Mouse (Mus musculus) lung, embryonic 15.5 days (tissue): ENCODE results near the gene Gngt2. TPM values are rescaled to one million over a fixed set of nuclear protein-coding genes. Genes with fewer than 3 reads are reported as not detected.

Source experiments
- ATAC-seq: fragments of 200-750 bp; cut with Nextera tagmentation; 2 replicates; pipeline ENCODE4 v1.8.0; 2017; ENCODE audit warnings: moderate number of reproducible peaks, borderline replicate concordance; ENCODE audit not compliant: low FRiP score, low TSS enrichment; ENCODE audit errors: extremely low read depth
- H3K27ac ChIP-seq: fragments of 300-500 bp; sonication (generic); 2 replicates; pipeline ENCODE4 v1.5.1; 2015; ENCODE audit warnings: moderate library complexity, mild to moderate bottlenecking, inconsistent platforms
- H3K27me3 ChIP-seq: fragments of 300-500 bp; sonication (generic); 2 replicates; pipeline ENCODE4 v1.6.1; 2015; ENCODE audit warnings: inconsistent platforms
- H3K36me3 ChIP-seq: fragments of 300-500 bp; sonication (generic); 2 replicates; pipeline ENCODE4 v1.6.1; 2015; ENCODE audit warnings: inconsistent platforms
- H3K4me1 ChIP-seq: fragments of 300-500 bp; sonication (generic); 2 replicates; pipeline ENCODE4 v1.6.1; 2015; ENCODE audit warnings: inconsistent platforms
- H3K4me2 ChIP-seq: fragments of 300-500 bp; sonication (generic); 2 replicates; pipeline ENCODE4 v1.6.1; 2015; ENCODE audit warnings: inconsistent platforms, mild to moderate bottlenecking, moderate library complexity
- H3K4me3 ChIP-seq: fragments of 300-500 bp; sonication (generic); 2 replicates; pipeline ENCODE4 v1.5.1; 2015; ENCODE audit warnings: mild to moderate bottlenecking, inconsistent platforms
- H3K9ac ChIP-seq: fragments of 300-500 bp; sonication (generic); 2 replicates; pipeline ENCODE4 v1.6.1; 2015; ENCODE audit warnings: inconsistent platforms
- H3K9me3 ChIP-seq: fragments of 300-500 bp; sonication (generic); 2 replicates; pipeline ENCODE4 v1.6.1; 2016; ENCODE audit warnings: inconsistent platforms
- WGBS: fragments of 180-500 bp; shearing (Covaris S2); methylation state at CpG from one replicate; pipeline ENCODE4 v1.1.7; 2015; 5-methylcytosine and 5-hydroxymethylcytosine counted together
- polyA plus RNA-seq: library from polyadenylated mRNA; unstranded; fragments of >200 nt; fragmentation: Nextera tagmentation; extraction: Ambion mirVana; gene quantifications from 2 replicates; pipeline ENCODE4 v1.2.1, GENCODE M21; 2015

Gngt2 gene
- polyA plus RNA-seq = 18.9 and 20.9 TPM in 2 replicates

DNA sequence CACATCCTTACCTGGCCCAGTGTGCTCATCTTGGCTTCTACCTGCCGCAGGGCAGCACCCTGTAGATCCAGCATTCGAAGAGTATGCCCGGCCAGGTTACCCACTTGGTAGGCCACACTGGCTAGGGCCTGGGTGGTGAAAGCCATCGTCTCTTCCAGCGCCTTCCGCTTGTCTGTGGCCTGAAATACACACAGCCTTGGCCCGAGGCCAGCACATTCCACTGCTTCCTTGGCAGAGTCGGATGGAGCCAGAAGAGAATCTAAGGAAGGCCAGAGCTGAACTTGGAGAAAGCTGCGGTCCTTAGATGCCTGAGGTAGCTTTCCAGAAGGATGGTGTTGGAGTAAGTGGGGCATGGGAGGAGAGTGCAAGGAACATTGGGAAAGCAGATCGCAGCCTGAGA, at the start of gene Gngt2:
Gene Gngt2 (plus strand): TSS at position 158 of the 400 bp plus-strand sequence.
- Histone ChIP-seq H3K4me2 (peak within 1 kb of the TSS; percentile 40), H3K4me3 (no peak within 1 kb of the TSS), H3K9ac (no peak within 1 kb of the TSS), H3K27me3 (peaks cover 32% of the 10 kb centered on the region), H3K4me1 (peaks cover 60% of the 10 kb centered on the region), H3K36me3 (no peaks in the 10 kb centered on the region), H3K9me3 (no peaks in the 10 kb centered on the region), H3K27ac (peak within 1 kb of the TSS; percentile 78)
- ATAC-seq = 0 out of 2 replicates have a peak, but pooled peaks have one; percentile 47
- 14% methylated on average over 10 of the region's 10 CpGs for WGBS

DNA sequence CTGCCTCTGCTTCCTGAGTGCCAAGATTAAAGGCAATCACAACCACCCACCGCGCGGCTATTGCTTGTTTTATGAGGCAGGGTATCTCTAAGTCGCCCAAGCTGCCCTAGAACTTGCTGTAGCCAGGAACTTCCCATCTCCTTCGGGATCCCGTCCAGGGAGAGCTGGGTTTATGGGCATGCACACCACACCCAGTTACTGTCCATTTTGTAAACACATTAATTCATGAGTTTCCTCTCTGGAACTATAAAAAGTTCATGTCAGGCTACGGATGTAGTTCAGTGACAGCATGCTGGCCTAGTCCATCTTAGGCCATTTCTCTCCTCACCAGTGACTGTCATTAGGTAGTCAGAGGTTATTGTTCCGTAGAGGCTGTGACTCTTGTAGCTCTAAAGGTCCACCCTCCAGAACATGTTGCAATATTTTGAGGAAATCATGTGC, 47.5 kb upstream of the Gngt2 start:
- H3K9ac ChIP-seq = no peak overlapping the region
- H3K36me3 ChIP-seq = no peaks in the 10 kb centered on the region
- H3K4me2 ChIP-seq = no peak overlapping the region
- H3K9me3 ChIP-seq = no peaks in the 10 kb centered on the region
- no peak overlapping the region for H3K4me3 ChIP-seq
- H3K4me1 ChIP-seq = no peaks in the 10 kb centered on the region
- WGBS = 74% methylated on average over 8 of the region's 8 CpGs
- no peak for ATAC-seq
- no peaks in the 10 kb centered on the region for H3K27me3 ChIP-seq
- no peak overlapping the region for H3K27ac ChIP-seq

DNA sequence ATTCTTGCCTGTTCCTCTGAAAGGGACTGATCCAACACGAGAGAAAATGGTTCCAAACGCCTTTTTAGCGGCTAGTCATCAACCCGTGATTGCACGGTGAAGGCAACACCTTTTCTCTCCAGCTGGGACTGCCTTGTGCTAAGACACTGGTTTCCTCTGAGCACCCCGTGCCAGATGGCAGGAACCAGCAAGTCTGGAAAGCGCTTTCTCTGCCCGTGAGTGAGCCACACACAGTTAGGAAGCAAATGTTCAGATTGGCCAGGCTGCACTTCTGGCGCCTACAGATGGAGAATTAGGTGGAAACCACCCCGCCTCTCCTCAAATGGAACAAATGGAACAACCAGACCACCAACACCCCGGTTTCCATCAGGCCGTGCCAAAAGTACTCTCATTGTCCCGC, 45.2 kb upstream of the Gngt2 start:
- no peak for ATAC-seq
- H3K4me2 ChIP-seq = no peak overlapping the region

GRCm38 (mm10) chr11:95792950-95793509, 44.0 kb upstream of the Gngt2 start:
- peaks cover 18% of the 10 kb centered on the region for H3K27me3 ChIP-seq
- 91% methylated on average over 8 of the region's 8 CpGs for WGBS
- no peak overlapping the region for H3K9ac ChIP-seq
- H3K4me2 ChIP-seq = no peak overlapping the region
- ATAC-seq = no peak
- H3K4me3 ChIP-seq = no peak overlapping the region
- H3K36me3 ChIP-seq = no peaks in the 10 kb centered on the region
- H3K9me3 ChIP-seq = no peaks in the 10 kb centered on the region
- H3K27ac ChIP-seq = no peak overlapping the region
- H3K4me1 ChIP-seq = peaks cover 11% of the 10 kb centered on the region

More for the DNA sequence above, 45.2 kb upstream of the Gngt2 start:
- Histone ChIP-seq H3K4me3 (no peak overlapping the region), H3K27ac (no peak overlapping the region), H3K9ac (no peak overlapping the region), H3K4me1 (peaks cover 9% of the 10 kb centered on the region), H3K9me3 (no peaks in the 10 kb centered on the region), H3K36me3 (no peaks in the 10 kb centered on the region), H3K27me3 (peaks cover 9% of the 10 kb centered on the region)
- WGBS = 74% methylated on average over 13 of the region's 13 CpGs

- no peaks in the 10 kb centered on the region for H3K9me3 ChIP-seq
- WGBS = 50% methylated on average over 5 of the region's 5 CpGs
These were observed 42.8 kb upstream of the Gngt2 start for GRCm38 (mm10) chr11:95794201-95794600.

GRCm38 (mm10) chr11:95795582-95795981, 41.4 kb upstream of the Gngt2 start:
- ATAC-seq = no peak
- peaks cover 11% of the 10 kb centered on the region for H3K4me1 ChIP-seq
- H3K9ac ChIP-seq = no peak overlapping the region
- no peak overlapping the region for H3K4me3 ChIP-seq
- H3K36me3 ChIP-seq = no peaks in the 10 kb centered on the region
- WGBS = 57% methylated on average over 5 of the region's 5 CpGs
- peaks cover 18% of the 10 kb centered on the region for H3K27me3 ChIP-seq
- no peak overlapping the region for H3K4me2 ChIP-seq
- no peak overlapping the region for H3K27ac ChIP-seq
- H3K9me3 ChIP-seq = no peaks in the 10 kb centered on the region

More at GRCm38 (mm10) chr11:95794201-95794600, 42.8 kb upstream of the Gngt2 start:
- H3K9ac ChIP-seq = no peak overlapping the region
- no peak overlapping the region for H3K4me3 ChIP-seq
- H3K27me3 ChIP-seq = peaks cover 18% of the 10 kb centered on the region
- H3K27ac ChIP-seq = no peak overlapping the region
- no peak for ATAC-seq
- peaks cover 11% of the 10 kb centered on the region for H3K4me1 ChIP-seq
- no peak overlapping the region for H3K4me2 ChIP-seq
- no peaks in the 10 kb centered on the region for H3K36me3 ChIP-seq

DNA sequence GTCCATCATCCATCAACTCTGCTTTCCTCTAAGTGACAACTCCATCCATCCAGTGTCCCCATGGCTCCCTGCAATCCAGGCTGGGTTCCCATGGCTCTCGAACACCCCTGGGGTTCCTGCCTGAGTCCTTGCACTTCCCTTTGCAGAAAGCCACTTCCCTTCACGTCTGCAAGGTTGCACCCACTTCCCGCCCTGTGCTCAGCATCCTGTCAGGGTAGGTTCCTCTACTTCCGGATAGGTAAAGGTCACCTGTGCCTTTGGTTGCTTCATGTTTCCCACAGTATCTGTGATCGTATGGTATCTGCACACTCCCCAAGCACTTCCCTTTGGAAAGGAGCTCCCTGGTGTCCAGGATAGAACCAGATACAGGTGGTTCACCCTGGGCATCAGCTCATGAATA, 32.0 kb upstream of the Gngt2 start:
- 60% methylated on average over 5 of the region's 5 CpGs for WGBS
- Histone ChIP-seq H3K9ac (no peak overlapping the region), H3K36me3 (no peaks in the 10 kb centered on the region), H3K4me3 (no peak overlapping the region), H3K9me3 (no peaks in the 10 kb centered on the region), H3K27ac (no peak overlapping the region), H3K4me2 (no peak overlapping the region), H3K27me3 (no peaks in the 10 kb centered on the region), H3K4me1 (no peaks in the 10 kb centered on the region)
- no peak for ATAC-seq

- no peaks in the 10 kb centered on the region for H3K36me3 ChIP-seq
- H3K9me3 ChIP-seq = no peaks in the 10 kb centered on the region
- no peaks in the 10 kb centered on the region for H3K27me3 ChIP-seq
- H3K4me2 ChIP-seq = no peak overlapping the region
- H3K4me1 ChIP-seq = no peaks in the 10 kb centered on the region
- H3K27ac ChIP-seq = no peak overlapping the region
- H3K4me3 ChIP-seq = no peak overlapping the region
- peak; percentile 49; the same call in 1 of the 2 replicates for ATAC-seq
- 30% methylated on average over 3 of the region's 3 CpGs for WGBS
- H3K9ac ChIP-seq = no peak overlapping the region
These were observed 31.5 kb upstream of the Gngt2 start for GRCm38 (mm10) chr11:95805527-95805926.

DNA sequence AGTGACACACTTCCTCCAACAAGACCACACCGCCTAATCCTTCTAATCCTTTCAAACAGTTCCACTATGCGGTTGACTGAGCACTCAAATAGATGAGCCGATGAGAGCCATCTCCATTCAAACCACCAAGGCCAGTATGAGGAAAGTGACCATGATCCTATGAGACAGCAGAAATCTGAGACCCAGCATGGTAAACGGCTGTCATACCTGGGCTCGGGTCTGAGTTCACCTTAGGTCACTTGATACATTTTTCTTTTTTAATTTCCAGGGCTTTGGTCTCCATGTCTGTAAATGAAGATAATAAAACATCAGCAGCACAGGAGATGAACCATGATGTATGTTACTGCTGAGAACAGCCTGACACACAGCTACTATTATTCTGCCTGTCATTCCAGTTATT, 29.1 kb upstream of the Gngt2 start:
- no peaks in the 10 kb centered on the region for H3K36me3 ChIP-seq
- H3K4me3 ChIP-seq = no peak overlapping the region
- no peaks in the 10 kb centered on the region for H3K27me3 ChIP-seq
- no peak overlapping the region for H3K9ac ChIP-seq
- ATAC-seq = no peak
- WGBS = 91% methylated on average over 5 of the region's 5 CpGs
- no peaks in the 10 kb centered on the region for H3K4me1 ChIP-seq
- no peak overlapping the region for H3K27ac ChIP-seq
- H3K9me3 ChIP-seq = no peaks in the 10 kb centered on the region
- H3K4me2 ChIP-seq = no peak overlapping the region

DNA sequence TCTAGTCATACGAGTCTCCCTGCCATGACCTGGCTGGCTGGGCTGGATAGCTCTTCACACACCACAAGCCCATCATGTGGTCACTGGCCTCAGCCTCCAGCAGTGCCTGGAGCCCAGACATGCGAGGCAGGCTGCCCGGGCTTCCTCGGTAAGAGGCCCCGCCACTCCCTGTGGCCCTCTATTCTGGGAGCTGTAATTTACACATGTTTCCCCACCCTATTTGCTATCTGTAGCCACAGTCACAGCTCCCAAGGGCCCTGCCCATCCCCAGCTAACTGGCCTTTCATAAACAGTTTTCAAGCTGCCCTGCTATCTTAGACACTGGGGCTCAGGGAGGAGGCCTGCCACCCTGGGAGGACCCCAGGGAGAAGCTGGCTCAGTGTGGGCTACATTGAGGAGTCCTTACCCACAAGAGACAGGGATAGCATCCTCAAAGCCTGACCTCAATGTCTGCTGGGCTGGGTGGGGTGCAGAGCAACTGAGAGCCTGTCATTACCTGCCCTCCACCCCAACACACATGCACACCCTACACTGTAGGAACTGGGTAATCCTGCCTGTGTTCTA, 28.5 kb upstream of the Gngt2 start:
- Histone ChIP-seq H3K9me3 (no peaks in the 10 kb centered on the region), H3K27ac (no peak overlapping the region), H3K4me1 (no peaks in the 10 kb centered on the region), H3K27me3 (no peaks in the 10 kb centered on the region), H3K36me3 (no peaks in the 10 kb centered on the region), H3K4me3 (no peak overlapping the region), H3K4me2 (no peak overlapping the region), H3K9ac (no peak overlapping the region)
- 56% methylated on average over 5 of the region's 5 CpGs for WGBS
- ATAC-seq = peak; percentile 74; the same call in 1 of the 2 replicates

DNA sequence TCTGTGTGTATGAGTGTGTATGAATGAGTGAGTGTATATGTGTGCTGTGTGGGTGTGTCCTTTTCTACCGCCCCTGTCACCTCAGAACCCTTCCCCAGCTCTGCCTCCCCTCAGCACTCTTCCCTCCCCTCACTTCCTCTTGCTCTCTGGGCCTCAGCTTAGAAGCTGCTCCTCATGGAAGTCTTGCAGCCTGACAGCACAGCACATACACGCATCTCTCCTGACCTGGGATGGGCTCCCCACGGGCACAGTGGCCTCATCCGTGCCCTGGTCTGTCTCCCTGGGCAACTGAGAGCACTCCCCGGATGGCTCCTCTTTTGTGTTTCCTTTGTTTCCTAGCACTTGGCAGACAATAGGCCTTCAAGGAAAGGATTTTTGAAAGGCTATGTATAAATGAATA, 27.4 kb upstream of the Gngt2 start:
- Histone ChIP-seq H3K4me1 (no peaks in the 10 kb centered on the region), H3K4me2 (no peak overlapping the region), H3K27ac (no peak overlapping the region), H3K27me3 (no peaks in the 10 kb centered on the region), H3K9me3 (no peaks in the 10 kb centered on the region), H3K4me3 (no peak overlapping the region), H3K9ac (no peak overlapping the region), H3K36me3 (no peaks in the 10 kb centered on the region)
- 44% methylated on average over 5 of the region's 5 CpGs for WGBS
- ATAC-seq = no peak

DNA sequence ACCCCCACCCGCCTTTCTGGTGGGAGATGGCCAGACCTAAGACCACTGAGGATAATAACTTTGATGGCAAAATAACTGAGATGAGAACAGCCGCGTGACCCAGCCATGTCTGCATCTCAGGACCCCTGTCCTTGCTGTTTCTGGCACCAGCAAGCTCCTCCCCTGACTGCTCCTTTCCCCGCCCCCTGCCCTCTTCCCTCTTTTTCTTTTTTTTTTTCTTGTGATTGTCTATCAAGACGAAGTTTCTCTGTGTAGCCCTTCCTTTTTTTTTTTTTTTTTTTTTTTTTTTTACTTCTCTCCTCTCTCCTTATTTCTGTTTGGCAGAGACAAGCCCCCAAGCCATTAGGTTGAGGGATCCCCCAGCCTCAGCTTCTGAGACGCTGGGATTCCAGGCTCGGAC, 26.2 kb upstream of the Gngt2 start:
- Histone ChIP-seq H3K36me3 (no peaks in the 10 kb centered on the region), H3K4me2 (no peak overlapping the region), H3K4me1 (no peaks in the 10 kb centered on the region), H3K9me3 (no peaks in the 10 kb centered on the region), H3K4me3 (no peak overlapping the region), H3K9ac (no peak overlapping the region), H3K27ac (no peak overlapping the region), H3K27me3 (no peaks in the 10 kb centered on the region)
- 65% methylated on average over 7 of the region's 7 CpGs for WGBS
- no peak for ATAC-seq
